Mouse (Mus musculus) kidney, adult 10 weeks (tissue): ENCODE data around the gene Gpr3. TPM values are rescaled to one million over a fixed set of nuclear protein-coding genes. Genes with fewer than 3 reads are reported as not detected.

Source experiments
- polyA plus RNA-seq: library from polyadenylated mRNA; stranded (reverse); fragments of 350-450 nt; fragmentation: Illumina TruSeq; extraction: RNeasy Lipid Tissue Mini Kit (QIAGEN cat#74804); gene quantifications from one replicate; pipeline ENCODE4 v1.2.3, GENCODE M21; 2014; ENCODE audit warnings: low read depth, low replicate concordance

Gene Gpr3
- not detected for polyA plus RNA-seq

GRCm38 (mm10) chr4:133211751-133212561 is at the start of gene Gpr3, which contains the start of gene Cd164l2:
Gene Gpr3 (minus strand): TSS chr4:133212536.
Gene Cd164l2 (plus strand): TSS chr4:133212131.

GRCm38 (mm10) chr4:133240490-133240921 is 28.2 kb upstream of the Gpr3 start, which contains the start of gene Map3k6:
Gene Map3k6 (plus strand): TSS chr4:133240818.

Other genes starting within 250 kb of the Gpr3 start
- 0.36 TPM for gene Fgr, start 238.4 kb downstream of the Gpr3 start, polyA plus RNA-seq
- 1.5 TPM for gene Ahdc1, start 201.3 kb downstream of the Gpr3 start, polyA plus RNA-seq
- gene Wasf2, start 82.0 kb downstream of the Gpr3 start, polyA plus RNA-seq: 43.9 TPM
- not detected for gene Cd164l2, start 405 bp downstream of the Gpr3 start, polyA plus RNA-seq
- gene Map3k6, start 28.3 kb upstream of the Gpr3 start, polyA plus RNA-seq: not detected
- gene Sytl1, start 50.6 kb upstream of the Gpr3 start, polyA plus RNA-seq: not detected
- gene Tmem222, start 65.3 kb upstream of the Gpr3 start, polyA plus RNA-seq: 1.4 TPM
- 5.0 TPM for gene Wdtc1, start 140.9 kb upstream of the Gpr3 start, polyA plus RNA-seq
- 1.2 TPM for gene Slc9a1, start 157.2 kb upstream of the Gpr3 start, polyA plus RNA-seq